Mouse (Mus musculus) embryo, embryonic 10 days (tissue): ENCODE results near the gene Hopx.
A peak's percentile ranks its signal among the peaks of the same experiment; 100 is the strongest.

Experiments
- DNase-seq: peaks from one replicate; pipeline ENCODE4 v3.0.0-alpha.2; 2015; ENCODE audit warnings: low spot score

Hopx gene

DNA sequence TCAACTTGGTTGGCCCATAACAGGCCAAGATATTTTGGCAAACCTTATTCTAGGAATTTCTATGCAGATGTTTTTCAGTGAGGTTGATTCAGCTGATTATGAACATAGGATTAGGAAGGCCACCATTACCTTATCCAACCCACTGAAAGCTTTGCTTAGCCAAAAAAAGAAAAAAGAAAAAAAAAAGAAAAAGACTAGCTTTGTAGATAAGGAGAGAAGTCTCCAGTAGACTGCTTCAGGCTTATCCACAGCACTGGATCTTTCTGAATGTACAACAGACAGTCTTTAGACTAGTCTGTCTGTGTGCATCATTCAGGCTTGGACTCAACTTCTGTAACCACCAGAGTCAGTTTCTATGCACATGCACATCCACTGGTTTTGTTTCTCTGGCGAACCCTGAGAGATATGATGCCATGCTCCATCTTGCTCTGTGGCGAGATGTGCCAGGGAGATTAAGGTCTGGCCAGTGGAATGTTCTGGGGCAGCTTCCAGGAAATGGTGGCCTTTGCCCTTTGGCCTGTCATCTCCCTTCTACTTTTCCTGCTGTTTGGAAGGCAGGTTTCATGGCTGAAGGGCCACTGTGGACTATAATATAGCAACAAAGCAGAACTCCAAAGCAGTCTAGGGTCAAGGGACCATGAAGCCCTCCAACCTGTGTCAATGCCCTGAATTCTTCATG lies 17.7 kb upstream of the Hopx start:
- DNase-seq: no peak

DNA sequence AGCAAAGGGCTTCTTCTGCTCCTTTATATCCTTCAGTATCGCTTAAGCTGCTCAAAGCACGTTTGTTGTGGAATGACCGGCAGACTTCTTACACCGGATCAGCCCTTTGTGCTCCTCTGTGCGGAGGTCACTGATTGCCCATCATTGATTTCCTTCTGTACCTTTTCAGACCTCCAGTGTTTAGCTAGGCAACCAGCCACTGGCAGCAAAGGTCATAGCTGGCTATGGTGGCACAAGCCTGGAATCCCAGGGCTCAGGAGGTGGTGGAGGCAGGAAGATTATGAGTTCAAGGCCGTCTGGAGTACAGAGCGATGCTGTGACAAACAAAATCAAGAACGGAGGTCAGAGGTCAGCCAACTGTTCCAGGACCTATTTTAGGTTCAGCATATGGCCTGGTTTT lies 17.0 kb upstream of the Hopx start:
- no peak for DNase-seq

DNA sequence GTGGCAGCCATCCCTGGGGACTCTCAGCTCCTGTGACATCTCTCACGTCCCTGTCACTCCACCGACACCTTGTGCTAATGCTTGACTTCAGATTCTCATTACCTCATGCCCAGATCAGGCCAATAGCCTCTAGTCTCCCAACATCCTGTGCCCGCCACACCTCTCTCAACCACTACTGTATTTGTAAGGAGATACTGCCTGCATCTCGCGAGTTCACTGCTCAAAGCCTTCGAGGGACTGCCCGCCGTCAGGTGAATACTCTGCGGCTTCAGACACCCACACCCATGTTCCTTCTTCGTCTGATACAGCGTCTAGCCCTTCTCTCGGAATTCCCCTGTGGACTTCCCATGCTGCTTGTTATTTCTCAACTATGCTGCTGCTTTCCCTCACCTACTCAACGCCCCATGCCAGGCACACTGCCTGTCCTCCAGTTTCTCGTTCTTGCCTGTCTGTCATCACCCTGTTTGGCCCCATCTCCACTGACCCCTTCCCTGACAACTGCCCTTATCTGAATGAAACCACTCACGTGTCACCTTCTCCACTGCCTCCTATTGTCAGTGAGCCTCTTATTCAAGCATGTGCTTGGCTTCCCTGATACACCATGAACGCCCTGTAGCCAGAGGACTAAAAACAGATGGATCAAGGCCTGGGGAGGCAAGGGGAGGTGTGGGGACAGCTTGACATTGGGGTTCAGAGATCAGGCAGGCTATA lies 15.5 kb upstream of the Hopx start:
- DNase-seq: no peak

DNA sequence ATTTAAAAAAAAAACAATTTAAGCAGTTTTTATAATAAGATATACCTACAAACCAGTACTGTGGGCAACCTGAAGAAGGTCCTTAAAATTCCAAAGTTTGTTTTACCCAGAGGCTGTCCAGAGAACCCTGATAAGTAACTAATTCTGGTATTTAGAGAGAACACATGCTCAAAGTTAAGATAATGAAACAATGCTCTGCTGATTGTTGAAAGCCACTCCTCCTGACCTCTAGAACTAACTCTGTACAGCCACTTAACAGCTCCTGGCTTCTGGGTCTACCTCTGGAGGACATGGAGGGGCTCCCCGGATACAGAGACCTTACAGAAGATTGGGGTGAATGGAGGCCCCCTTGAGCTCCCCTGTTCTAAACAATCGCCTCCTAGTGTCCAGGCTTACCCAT lies 15.0 kb upstream of the Hopx start:
- no peak for DNase-seq

DNA sequence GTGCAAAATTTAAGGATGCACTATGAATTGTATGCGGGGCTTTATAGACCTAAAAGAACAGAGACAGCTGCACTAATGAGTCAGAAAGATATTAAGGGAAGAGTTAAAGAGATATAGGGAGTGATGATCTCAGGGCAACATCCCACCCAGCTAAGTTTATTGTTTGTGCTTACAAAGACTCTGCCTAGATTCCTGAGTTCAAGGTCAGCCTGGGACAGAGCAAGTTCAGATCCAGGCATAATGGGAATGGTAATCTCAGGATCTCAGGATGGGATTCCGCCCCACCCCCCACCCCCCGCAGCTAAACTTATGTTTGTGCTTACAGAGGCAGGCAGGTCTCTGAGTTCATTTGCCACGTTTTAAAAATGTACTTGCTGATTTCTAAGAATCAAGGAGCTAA lies 13.9 kb upstream of the Hopx start:
- DNase-seq: no peak

DNA sequence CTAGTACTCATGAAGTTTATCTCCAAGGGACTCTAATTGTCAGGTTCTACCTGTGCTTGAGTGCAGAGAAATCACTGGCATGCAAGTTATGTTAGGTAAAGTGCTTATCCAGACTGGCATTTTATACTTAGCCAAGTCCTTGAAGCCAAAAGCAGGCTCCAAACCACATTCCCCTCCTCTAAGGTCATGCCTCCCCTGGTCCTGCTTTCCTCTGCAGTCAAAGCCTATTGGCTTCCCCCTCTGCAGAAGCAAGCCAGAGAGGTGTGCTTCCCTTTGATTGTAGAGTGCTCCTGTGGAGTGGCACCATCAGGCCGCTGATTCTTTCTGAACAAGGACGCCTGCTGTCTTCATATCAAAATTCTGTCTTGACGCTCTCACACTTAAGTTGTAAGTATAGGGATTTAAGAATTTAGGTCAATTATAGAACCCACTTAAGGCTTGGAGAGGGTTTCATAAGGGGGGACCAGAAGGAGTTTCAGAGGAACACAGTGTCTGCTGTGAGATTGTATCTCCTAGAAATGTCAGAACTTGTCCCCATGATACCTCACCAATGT lies 11.6 kb upstream of the Hopx start:
- DNase-seq: no peak

DNA sequence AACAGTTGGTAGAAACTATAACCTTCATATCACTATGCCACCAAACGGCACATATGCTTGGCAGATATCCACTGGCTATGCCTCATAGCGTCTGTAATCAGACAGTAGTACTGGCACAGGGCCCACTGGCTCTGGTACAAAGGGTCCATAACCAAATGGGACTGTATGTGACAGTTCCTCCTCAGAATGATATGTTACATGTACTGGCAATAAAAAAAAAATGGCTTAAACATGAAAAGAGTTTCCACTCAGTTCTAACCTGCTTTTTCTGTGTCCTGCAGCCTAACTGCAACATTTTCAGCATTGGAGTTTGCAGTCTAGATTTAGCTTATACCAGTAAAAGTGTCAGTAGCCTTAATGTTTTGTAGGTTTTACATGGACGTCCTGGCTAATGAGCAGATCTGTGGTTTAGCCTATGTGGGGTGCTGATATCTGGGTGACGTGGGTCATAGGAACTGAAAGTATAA lies 9.9 kb upstream of the Hopx start:
- no peak for DNase-seq

DNA sequence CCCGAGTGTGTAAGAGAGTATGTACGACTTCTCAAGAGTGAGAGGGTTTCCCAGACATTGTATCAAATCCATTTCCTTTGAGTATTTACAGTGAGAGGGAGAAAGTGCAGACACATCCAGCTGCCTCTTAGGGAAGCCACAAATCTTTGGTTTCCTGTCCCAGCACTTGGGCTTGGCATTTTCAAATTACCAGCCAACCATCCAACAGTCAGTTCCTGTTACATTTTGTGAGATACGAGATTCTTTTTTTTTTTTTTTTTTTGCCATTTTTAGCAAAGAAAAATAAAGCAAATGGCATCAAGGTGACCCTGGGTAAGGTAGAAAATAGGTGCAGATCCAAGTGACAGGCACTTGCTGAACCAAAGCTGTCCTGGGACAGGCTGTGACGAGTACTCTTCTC lies 9.2 kb upstream of the Hopx start:
- DNase-seq: no peak

DNA sequence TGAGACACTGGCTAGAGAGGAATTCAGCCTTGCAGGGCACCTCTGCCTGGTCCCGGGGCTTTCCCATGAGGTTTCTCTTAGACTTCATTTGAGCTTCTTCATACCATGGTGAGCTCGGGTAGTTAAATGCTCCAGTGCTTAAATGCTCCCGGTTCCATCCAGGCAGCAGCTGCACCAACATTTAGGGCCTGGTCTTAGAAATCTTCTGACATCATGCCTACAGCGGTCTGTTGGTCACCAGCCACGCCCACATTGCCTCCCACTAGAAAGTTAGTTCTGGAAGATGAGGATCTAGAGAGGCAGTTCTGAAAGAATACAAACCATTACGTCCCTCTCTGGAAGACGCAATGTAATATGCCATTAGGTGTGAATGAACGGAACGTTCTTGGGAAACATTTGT lies 8.7 kb upstream of the Hopx start:
- no peak for DNase-seq

DNA sequence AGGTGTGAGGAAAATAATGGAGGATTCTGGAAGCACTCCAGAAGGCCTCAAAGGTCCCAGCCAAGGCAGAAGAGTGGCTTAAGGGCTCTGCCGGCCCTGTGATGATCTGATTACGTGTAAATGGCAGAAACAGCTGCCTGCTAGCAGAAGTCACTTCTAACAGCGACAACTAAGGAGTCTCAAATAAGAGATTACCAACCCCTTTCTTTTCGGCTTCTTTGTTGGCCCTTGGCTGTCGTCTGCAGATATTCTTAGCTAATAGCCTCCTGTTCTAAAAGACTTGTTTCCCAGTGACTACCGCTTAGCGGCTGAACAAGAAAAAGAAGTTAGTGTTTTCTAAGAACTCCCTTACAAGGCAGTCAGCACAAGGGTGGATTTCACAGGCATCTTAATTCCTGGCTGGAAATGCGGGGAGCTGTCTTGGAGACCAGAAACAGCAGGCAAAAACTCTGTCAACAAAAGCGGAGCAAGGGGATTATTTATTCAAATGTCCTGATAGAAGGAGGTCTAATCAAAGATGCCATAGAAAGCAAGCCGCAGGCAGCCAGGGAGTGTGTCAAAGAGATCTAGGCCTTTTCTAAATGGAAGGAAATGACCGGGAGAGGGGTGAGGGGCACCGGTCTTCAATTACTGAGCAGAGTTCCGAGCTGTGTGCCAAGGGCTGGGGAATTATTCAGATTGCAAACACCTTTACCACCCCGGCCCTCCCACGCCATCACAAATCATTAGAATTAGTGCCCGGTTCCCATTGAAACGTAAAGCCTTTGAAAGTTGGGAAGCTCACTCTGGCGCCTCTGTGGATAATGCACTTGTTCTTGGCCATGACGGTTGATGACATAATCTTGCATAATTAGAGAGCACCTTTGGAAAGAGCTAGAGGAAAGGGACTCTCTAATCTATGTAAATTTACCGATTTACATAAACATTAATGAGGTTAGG lies 7.6 kb upstream of the Hopx start:
- peak; percentile 54 for DNase-seq

DNA sequence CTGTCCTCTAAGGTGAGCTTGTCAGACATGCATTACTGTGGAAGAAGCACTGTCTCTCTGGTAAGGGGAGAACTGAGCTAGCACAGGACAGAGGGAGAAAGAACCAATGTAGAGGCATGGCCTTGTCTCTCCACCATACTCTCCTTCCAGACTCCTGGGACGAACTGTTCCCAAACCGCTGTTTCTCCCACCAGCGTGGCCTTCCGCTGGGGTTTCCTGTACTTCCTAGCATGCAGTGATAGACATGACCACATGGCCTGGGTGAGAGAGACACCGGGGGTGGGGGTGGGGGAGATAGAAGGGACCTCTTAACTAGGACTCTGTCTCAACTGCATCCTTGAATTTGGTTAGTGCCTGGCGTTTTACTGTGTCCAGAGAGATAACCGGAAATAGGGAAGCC lies 5.8 kb upstream of the Hopx start:
- no peak for DNase-seq

DNA sequence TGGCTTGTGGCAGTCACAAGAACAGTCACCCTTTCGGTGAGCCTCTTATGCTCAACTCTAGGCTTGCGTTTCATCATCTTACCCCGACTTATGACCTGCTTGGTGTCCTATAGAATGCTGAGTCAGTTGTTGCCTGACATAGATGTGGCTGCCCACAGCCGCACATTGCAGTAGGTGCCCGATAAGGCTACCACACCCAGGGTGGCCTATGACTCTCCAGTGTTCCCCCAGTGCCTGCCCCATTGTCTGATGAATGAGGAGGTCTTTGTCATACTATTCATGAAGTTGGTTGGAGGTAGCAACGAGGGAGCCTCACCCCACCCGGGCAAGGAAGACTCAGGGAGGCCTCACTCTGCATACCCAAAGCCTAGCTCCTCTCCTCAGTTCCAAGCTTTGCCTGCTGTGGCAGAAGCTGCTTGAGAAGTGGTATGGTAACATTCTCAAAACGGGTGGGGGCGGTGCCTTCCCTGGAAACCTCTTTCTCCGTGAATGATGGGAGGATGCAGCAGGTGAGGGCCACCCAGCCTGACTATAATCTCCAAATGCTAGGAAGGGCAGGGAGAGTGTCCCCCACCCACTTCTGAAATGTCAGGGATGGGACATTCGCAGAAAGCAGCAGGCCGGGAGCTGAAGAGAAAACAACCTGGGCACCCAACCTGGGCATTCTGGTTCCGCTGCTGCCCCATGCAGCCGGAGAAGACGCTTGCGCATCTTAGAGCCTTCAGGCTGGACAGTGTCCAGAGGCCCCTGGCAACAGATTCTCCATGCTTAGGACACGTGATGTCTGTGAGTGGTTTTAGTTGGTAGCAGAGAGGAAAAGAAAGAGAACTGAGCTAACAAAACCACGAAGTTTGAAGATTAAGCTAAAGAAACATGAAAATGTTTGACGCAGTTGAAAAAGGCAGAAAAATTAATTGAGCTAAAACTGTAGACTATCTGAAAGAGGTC lies 4.8 kb upstream of the Hopx start:
- DNase-seq: no peak

DNA sequence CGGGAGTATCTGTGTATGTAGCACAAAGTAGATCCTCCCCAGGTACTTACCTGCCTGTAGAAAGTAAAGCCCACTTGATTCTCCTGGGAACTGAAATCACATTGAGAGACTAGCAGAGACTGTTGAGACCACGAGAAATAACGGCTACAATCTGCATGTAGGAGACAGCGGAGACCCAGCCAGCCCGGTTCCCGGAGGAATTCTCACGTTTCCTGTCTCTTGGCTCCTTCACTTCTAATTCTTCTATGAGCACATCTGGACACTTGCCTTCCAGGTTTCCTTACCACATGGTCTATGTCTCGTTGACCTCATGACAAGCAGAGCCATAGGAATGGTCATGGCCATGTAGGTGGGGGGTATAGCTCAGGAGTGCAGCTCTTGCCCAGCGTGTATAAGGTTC lies 811 bp upstream of the Hopx start:
- DNase-seq: no peak

DNA sequence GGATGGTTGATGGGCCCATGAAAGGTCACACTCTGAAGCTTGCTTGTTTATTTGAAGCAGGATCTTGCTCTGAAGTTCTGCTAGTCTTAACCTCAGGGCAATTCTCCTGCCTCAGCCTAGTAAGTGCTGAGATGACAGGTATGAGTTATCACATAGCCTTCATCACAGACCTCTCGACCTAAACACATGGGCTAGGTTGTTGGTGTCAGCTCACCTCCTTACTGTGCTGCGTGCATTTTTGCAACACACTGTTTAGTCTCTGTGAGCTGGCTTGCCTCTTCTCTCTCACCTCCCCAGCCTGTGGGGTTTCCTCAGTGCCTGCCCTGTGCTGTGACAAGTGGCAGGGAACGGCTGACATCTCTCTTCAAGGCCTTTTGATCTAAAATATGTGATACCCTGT lies 1.1 kb downstream of the Hopx start:
- DNase-seq: no peak

DNA sequence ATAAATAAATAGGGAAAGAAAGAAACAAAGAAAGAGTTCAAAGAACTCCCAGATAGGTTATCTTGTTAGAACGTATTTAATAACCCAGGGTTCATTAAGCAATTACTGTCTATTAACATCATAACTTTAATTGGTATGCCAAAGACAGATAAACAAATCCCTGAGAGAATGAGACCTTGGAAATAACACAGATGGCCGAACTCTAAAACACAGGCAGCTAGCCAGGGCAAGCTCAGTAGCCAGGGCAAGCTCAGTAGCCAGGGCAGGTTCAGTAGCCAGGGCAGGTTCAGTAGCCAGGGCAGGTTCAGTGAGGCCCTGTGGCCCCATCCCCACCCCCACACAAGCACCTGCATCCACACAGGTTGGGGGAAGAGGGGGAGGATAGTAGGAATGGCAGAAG lies 2.9 kb downstream of the Hopx start:
- DNase-seq: no peak

DNA sequence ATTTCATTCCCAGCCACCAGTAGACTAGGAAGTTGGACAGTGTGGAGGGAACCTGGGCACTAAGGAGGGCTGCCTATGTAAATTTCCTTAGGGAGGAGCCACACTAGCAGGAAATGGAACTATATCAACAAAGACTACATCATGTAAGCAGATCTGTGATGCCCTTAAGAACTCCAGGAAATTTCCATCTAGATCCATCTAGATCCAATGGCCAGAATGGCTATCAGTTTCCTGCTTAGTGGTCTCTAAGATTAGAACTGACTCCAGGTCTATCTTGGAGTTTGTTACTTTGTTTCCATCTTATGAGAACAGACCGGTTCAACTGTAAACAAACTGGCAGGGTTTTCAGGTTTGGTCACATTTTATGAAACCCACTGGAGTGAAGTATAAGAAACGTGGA lies 5.1 kb downstream of the Hopx start:
- DNase-seq: no peak

DNA sequence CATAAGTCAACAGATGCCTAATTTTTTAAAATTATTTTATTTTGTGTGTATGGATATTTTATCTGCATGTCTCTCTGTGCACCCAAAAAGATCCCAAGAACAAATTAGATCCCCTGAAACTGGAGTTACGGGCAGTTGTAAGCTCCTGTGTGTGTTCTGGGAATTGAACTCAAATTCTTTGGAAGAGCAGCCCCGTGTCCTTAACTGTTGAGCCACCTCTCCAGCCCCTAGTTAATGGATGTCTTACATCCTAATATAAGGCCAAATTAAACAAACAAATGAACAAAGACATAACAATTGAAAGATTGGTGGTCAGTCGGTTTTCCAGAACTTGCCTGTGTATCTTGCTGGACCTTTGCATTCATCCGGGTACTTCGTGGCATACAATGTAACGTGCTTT lies 6.1 kb downstream of the Hopx start:
- DNase-seq: no peak

DNA sequence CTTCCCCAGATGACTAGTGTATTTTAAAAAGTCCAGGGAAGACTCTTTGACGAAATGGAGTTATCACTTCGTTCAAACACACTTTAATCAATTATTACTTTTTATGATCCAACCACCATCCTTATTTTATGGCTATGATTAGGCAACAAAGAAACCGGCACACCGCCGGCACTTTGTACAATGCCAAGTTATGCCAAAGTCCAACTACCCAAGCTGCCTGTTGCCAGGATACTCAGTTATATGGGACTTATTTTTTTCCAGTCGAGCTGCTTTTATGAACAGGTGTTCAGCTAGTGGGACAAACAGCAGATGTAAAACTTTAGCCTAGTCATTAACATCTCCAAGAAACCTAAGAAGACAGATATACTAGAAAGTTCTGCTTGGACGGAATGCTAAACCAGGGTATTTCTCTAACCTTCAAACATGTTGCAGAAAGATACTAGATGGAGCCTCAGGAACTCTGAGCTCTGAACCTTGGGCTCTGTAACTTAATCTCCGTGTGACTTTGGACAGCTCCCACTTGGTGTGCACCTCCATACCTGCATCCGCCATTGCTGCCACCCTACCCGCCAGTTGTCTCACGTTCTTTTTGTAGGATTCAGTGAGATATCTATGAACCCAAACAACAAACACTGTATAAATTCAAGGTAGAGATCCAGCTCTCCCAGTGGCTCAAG lies 7.6 kb downstream of the Hopx start:
- no peak for DNase-seq

DNA sequence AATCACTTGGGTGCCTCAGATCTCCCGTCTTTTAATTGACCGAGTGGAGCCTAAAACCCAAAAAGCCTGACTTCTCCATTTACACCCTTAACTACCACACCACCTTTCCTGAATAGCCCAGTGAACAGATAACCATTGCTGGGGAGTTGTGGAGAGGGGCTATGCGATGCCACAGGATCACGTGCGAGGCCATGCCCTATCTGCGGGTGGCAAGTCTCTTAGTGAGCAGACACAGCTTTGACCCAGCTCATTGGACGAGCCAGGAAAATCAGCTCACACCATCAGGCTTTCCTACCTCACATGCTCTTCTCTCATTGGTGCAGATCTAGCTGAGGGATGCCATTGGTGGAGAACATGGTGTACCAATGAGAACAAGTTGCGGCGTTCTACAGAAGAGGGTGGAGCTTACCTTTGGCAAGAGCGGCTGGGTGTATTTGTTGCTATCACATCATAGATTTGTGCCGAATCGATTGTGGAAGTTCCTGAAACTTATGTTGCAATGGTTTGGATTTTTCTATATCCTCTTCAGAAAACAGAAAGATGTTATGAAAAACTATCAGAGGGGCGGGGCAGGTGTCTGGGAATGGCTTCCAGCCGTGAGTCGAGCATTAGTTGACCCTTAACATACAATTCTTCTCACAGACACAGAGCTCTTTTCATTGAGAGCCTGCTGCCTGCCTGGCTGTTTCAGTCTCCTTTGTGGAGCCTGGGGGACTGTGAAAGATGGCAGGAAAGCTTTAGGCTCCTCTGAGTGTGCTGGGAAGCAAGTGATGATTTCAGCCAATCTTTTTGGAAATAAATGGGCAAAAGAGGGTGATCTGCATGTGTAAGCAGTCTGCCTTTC lies 12.2 kb downstream of the Hopx start:
- no peak for DNase-seq

DNA sequence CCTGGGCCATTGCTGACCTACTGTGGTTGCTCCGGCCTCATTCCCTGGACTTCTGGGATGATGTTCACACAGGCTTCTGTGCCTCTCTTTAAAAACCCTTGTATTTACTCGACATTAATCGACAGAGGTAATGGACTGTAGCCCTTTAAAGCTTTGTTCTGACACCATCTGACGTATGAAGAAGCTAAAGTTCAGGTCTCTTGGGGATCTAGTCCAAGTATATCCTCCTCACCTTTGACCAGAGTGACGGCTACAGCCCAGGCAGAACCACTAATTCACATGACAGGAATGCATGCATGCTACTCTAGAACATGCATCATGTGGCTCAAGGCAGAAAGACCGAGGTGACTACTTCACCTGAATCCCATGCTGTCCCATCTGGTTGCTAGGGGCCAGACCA lies 14.2 kb downstream of the Hopx start:
- DNase-seq: no peak
